Mouse (Mus musculus) left cerebral cortex, postnatal 10 days (tissue): ENCODE data around the gene Serpina1e. TPM values are rescaled to one million over a fixed set of nuclear protein-coding genes. Genes with fewer than 3 reads are reported as not detected.

Experiments used
- DNase-seq, 2 experiments: peaks; one replicate each; pipeline ENCODE4 v3.0.0; 2021 to 2022; ENCODE audit warnings: low spot score in 2 of 2, mixed read lengths in 1 of 2; ENCODE audit errors: extremely low spot score in 1 of 2
- intact Hi-C: fragments of 180-260 bp; cut with DNase I; formaldehyde crosslinking; loops from one replicate; pipeline ENCODE4 v1.15.1; 2025
- total RNA-seq, 2 experiments: library from RNA; stranded (reverse); gene quantifications; 2 replicates each; pipeline ENCODE4 v1.2.3; 2021

Serpina1e gene
- total RNA-seq: not detected

GRCm38 (mm10) chr12:103958798-103959197, at the start of gene Serpina1e:
TSS of gene Serpina1e (minus strand) at chr12:103958975.
- no peak for DNase-seq
- intact Hi-C loops: no loop called here

DNA sequence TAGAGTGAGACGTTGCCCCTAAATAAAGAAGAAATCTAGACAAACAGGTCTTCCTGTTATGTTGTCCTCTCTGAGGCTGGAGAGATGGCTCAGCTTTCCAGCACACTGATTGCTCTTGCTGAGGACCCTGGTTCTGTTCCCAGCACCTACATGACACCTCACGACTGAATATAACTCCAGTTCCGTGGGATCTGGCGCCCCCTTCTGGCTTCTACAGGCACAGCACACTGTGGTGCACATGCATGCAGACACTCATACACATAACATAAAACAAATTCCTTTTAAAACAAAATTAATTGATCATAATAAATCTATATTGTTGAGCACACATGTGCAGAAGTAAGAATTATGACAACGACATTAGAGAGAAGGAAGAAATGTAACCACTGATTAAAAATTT, 45.9 kb upstream of the Serpina1e start:
- DNase-seq: no peak
- intact Hi-C loops: no loop called here

GRCm38 (mm10) chr12:104003238-104003612, 44.5 kb upstream of the Serpina1e start:
- intact Hi-C loops: no loop called here
- DNase-seq: no peak

- DNase-seq: no peak
- intact Hi-C loops: no loop called here
These were observed 43.9 kb upstream of the Serpina1e start for GRCm38 (mm10) chr12:104002569-104003237.

GRCm38 (mm10) chr12:104000594-104000993, 41.8 kb upstream of the Serpina1e start:
- intact Hi-C loops: no loop called here
- DNase-seq: no peak

- intact Hi-C loops: no loop called here
- no peak for DNase-seq
These were observed 40.8 kb upstream of the Serpina1e start for GRCm38 (mm10) chr12:103999611-104000010.

- intact Hi-C loops: no loop called here
- DNase-seq: no peak
These were observed 37.7 kb upstream of the Serpina1e start for GRCm38 (mm10) chr12:103996513-103996912.

DNA sequence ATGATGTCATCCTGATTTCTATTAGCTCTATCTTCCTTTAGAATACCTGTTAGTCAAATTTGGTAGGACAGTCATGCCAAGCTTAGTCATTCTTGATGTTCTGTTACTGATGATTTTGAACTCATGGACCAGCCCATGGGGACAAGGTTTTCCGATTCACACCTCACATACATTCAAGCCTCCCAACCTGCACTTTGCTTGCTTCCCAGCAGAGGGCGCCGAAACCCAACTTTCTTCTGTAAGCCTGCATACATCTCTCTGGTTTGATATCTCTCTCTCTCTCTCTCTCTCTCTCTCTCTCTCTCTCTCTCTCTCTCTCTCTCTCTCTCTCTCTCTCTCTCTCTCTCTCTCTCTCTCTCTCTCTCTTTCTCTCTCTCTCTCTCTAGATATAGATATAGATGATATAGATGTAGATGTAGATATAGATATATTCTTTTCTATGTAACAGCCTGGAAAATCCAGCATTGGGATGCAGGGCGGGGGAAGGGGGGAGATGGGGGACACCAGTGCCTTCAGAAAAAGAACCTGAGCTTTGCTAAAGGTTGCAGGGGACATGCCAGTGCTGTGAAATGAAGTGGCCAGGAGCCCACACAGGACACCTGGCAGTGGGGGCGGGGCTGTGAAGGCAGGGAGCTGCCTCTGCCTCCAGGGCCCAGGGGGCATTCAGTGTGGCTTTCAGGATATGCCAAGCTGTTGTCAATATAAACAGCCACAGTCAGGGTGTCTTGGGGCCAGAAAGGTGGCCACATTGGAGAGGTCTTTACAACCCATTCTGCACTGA, 36.7 kb upstream of the Serpina1e start:
- intact Hi-C loops: loop anchor here (2.0 kb wide), 2 partner anchors 73 to 423 kb away; no protein-coding TSS in a partner anchor
- peak; percentile 70 to 82 for DNase-seq

DNA sequence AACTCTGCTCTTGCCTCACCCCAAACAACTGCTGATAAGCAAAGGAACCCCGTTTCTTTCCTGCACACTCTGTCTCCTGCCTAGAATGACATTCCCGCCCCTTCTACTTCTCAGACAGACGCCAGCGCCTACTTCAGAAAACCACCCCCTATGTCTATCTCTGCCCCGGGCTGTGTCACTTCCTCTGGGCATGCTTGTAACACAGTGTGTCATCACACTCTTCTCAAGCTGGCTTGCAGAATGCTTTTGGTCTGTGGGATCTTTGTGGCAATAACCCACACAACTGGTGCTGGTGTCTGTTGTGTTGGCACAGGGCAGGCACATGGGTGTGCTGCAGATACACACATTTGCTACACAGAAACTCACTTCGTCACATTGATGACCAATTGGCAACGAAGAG, 34.2 kb upstream of the Serpina1e start:
- no peak for DNase-seq
- intact Hi-C loops: no loop called here

DNA sequence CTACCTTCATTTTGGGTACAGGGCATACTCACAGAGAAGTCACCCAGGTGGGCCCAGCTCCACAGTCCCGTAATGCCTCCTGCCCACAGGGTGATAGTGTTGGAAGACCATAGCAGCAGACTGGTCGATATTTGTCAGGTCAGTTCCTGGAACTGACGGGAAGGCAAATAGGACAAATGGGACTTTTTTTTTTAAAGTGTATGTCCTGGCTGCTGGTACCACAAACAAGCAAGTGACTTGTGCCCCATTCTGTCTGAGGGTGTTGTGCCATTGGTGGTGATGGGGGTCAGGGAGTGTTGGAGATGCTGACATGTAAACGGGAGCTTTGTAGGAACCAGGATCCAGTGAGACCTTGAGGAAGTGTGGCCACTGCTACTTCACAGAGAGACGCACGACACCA, 31.1 kb upstream of the Serpina1e start, which contains the start of gene Serpina11:
Gene Serpina11, minus strand, starts transcription at position 101 of the 400 bp plus-strand sequence.
- DNase-seq: no peak
- intact Hi-C loops: no loop called here

DNA sequence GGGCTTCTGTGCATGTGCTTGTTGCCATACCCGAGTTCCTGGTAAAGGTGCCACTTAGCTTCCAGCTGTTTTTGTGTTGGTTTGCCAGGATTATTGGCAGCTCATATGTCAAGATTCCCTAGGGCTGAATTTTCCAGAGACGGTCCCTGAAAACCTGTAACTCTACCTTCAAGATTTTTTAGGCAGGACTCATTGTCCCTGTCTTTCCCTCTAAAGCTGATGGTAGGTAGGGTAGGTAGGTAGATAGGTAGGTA, 30.7 kb upstream of the Serpina1e start:
- intact Hi-C loops: no loop called here
- DNase-seq: no peak

GRCm38 (mm10) chr12:103988754-103989513, 30.2 kb upstream of the Serpina1e start:
- DNase-seq: no peak
- intact Hi-C loops: no loop called here

DNA sequence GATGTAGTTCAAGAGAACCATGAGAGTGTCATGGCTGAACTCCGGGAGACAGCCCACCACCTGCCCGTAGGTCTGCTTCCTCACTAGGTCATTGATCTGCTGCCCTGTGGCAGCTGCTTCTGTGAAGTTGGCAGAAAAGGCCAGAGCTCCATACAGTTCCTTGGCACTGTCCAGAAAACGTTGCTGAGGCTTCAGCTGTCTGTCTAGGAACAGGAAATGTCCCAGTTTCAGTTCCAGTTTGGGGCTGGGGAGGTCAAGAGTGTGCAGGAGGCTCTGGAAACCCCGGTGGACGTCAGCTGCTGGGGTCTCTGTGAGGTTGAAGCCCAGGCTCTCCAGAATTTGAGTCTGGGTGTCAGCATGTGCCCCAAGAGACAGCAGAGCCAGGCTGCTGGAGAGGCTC, 27.1 kb upstream of the Serpina1e start:
- no peak for DNase-seq
- intact Hi-C loops: no loop called here

- DNase-seq: peak; percentile 37 to 51
- intact Hi-C loops: no loop called here
These were observed 26.2 kb upstream of the Serpina1e start for GRCm38 (mm10) chr12:103984935-103985334.

- intact Hi-C loops: no loop called here
- no peak for DNase-seq
These were observed 23.0 kb upstream of the Serpina1e start for GRCm38 (mm10) chr12:103981646-103982360.

- intact Hi-C loops: no loop called here
- DNase-seq: no peak
These were observed 19.5 kb upstream of the Serpina1e start for GRCm38 (mm10) chr12:103978294-103978693.

GRCm38 (mm10) chr12:103977846-103978245, 19.1 kb upstream of the Serpina1e start:
- intact Hi-C loops: no loop called here
- no peak for DNase-seq

DNA sequence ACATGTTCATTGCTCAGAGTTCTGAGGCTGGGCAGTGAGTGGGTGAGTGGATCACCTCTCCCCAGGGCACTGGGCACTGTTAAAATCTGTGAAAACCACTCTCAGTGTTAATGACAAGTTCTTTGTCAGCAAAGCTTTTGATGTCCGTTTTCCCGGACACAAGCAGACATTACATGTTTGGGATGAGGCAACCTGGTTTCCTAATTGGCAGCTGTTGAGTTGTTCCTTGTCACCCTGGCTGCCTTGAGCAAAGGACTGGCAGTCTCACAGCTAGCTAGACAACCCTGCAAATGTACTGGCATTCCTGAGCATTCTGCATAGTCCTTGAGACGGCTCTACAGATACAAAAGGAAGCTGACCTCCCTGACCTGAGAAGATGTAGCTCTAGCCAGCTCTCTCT, 18.3 kb upstream of the Serpina1e start:
- intact Hi-C loops: no loop called here
- DNase-seq: no peak

- intact Hi-C loops: no loop called here
- no peak for DNase-seq
These were observed 12.3 kb upstream of the Serpina1e start for GRCm38 (mm10) chr12:103971080-103971479.
